Mouse (Mus musculus) hindbrain, postnatal 0 days (tissue): ENCODE data around the gene Hs3st6. TPM values are rescaled to one million over a fixed set of nuclear protein-coding genes. Genes with fewer than 3 reads are reported as not detected.

Experiments used
- ATAC-seq: fragments of 200-750 bp; cut with Nextera tagmentation; 2 replicates; pipeline ENCODE4 v1.8.0; 2017; ENCODE audit warnings: mild to moderate bottlenecking, moderate TSS enrichment, moderate library complexity
- DNase-seq: peaks from one replicate; pipeline ENCODE4 v3.0.0-alpha.2; 2015; ENCODE audit warnings: low spot score
- H3K27ac ChIP-seq: fragments of 300-500 bp; sonication (generic); 2 replicates; pipeline ENCODE4 v1.5.1; 2014; ENCODE audit warnings: mild to moderate bottlenecking
- H3K27me3 ChIP-seq: fragments of 300-500 bp; sonication (generic); 2 replicates; pipeline ENCODE4 v1.6.1; 2014; ENCODE audit warnings: low read length, mixed read lengths; ENCODE audit not compliant: insufficient read depth
- H3K36me3 ChIP-seq: fragments of 300-500 bp; sonication (generic); 2 replicates; pipeline ENCODE4 v1.6.1; 2014; ENCODE audit warnings: low read length, mixed read lengths; ENCODE audit not compliant: insufficient read depth
- H3K4me1 ChIP-seq: fragments of 300-500 bp; sonication (generic); 2 replicates; pipeline ENCODE4 v1.6.1; 2014; ENCODE audit warnings: antibody characterized with exemption, low read length, mixed read lengths; ENCODE audit not compliant: insufficient read depth
- H3K4me2 ChIP-seq: fragments of 300-500 bp; sonication (generic); 2 replicates; pipeline ENCODE4 v1.6.1; 2014; ENCODE audit warnings: low read depth, mild to moderate bottlenecking, low read length, moderate library complexity, mixed read lengths
- H3K4me3 ChIP-seq: fragments of 300-500 bp; sonication (generic); 2 replicates; pipeline ENCODE4 v1.5.1; 2014; ENCODE audit warnings: low read length
- H3K9ac ChIP-seq: fragments of 300-500 bp; sonication (generic); replicated peaks from 2 replicates; pipeline ENCODE4 v1.6.1; 2014; ENCODE audit warnings: mild to moderate bottlenecking, low read length, moderate library complexity, mixed read lengths
- H3K9me3 ChIP-seq: fragments of 300-500 bp; sonication (generic); 2 replicates; pipeline ENCODE4 v1.6.1; 2016; ENCODE audit warnings: low read length, mixed read lengths
- CTCF ChIP-seq: IDR thresholded peaks from 2 replicates; pipeline ENCODE4 v1.5.1; 2016; ENCODE audit warnings: antibody characterized with exemption, control low read depth, low read depth
- WGBS: fragments of 180-500 bp; shearing (Covaris S2); extraction: QIAGEN DNeasy Blood & Tissue Kit; methylation state at CpG from one replicate; pipeline ENCODE4 v1.1.7; 2014; 5-methylcytosine and 5-hydroxymethylcytosine counted together
- polyA plus RNA-seq: library from polyadenylated mRNA; unstranded; fragments of >200 nt; fragmentation: Nextera tagmentation; extraction: Ambion mirVana; gene quantifications from 2 replicates; pipeline ENCODE4 v1.2.1, GENCODE M21; 2015
- total RNA-seq: library from RNA; depleted of rRNA; stranded (reverse); fragments of >200 nt; gene quantifications from 2 replicates; pipeline ENCODE4 v1.2.3, GENCODE M21; 2014

Hs3st6 gene
- total and polyA plus RNA-seq, 2 experiments from 2014 or later: 0.43 TPM; not detected in 1

DNA sequence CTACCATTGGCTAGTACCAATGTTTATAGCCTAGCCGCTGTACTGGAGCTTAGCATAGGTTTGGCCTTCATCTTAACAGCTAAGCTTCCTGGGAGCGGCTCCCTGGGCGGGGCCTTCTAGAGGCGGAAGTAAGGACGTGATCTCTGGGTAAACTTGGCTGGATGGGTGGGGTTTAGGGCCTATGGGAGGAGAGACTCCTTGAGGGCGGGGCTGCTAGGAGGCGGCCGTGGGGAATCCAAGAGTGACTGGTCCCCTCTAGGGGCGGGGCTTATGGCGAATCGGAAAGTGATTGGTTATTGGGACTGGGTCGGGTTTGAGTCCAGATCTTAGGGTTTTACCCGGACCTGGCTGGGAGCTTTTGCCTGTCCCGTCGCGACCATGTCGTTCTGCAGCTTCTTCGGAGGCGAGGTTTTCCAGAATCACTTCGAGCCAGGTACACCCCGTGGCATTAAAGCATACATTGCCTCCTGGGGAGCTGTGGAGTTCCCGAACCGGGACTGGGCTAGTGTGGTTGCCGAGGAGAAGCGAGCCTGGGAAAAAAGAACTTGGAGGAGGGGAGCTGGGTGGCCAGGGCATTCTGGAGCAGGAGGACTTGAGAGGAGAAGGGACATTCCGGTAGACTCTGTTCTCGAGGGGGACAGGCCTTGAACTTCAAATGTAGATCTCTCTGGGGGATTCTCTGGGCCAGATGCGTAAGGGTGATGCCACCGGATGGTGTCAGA is 16.3 kb upstream of the Hs3st6 start, which contains the start of gene Msrb1:
TSS of gene Msrb1 (plus strand) at position 313 of the 722 bp plus-strand sequence.
- Histone ChIP-seq H3K4me3 (peak within 1 kb of the TSS; percentile 59), H3K27me3 (no peaks in the 10 kb centered on the region), H3K36me3 (no peaks in the 10 kb centered on the region), H3K9ac (peak within 1 kb of the TSS; percentile 64), H3K9me3 (no peaks in the 10 kb centered on the region), H3K4me1 (0 out of 2 replicates have a peak, but pooled peaks cover 5% of the 10 kb centered on the region), H3K27ac (peak within 1 kb of the TSS; percentile 45; the same call in 1 of the 2 replicates), H3K4me2 (peak within 1 kb of the TSS; percentile 95)
- no peak for TF ChIP-seq CTCF
- 3% methylated on average over 29 of the region's 29 CpGs for WGBS
- DNase-seq: peak; percentile 95
- peak; percentile 96 for ATAC-seq

DNA sequence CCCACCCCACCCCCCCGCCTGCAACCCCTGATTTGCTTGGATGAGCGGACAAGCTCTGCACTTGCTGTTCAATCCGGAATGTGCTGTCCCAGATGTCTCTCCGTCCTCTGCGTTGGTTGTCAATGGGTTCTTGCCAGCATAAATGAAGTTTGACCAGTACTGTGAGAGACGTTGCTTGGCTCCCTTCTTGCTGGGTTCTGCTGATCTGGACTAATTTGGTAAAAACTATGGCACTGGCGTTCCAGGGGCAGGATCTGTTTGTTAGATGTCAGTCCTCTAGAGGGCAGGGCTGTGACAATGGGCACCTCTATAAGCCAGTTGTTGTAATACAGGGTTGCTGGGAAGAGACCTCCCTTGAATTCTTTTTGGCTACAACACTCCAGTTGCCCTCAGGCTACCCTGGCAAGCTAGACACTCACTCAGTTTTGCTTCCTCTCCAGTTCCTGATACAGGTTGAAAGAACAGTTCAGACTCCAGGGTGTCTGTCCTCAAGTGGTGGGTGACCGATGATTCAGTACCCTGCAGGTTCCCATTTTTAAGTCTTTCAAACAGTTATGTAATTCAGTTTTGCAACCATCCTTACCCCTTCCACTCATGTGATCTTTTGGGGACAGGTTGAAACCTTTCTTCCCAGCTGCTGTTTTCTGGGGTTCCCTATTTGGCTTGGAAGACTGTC is 15.5 kb upstream of the Hs3st6 start:
- Histone ChIP-seq H3K4me2 (peak overlapping the region; percentile 95), H3K27ac (0 out of 2 replicates have a peak overlapping the region, but pooled peaks have one; percentile 45), H3K4me3 (peak overlapping the region; percentile 59), H3K4me1 (0 out of 2 replicates have a peak, but pooled peaks cover 5% of the 10 kb centered on the region), H3K36me3 (no peaks in the 10 kb centered on the region), H3K9ac (peak overlapping the region; percentile 64; the same call in 1 of the 2 replicates), H3K27me3 (no peaks in the 10 kb centered on the region), H3K9me3 (no peaks in the 10 kb centered on the region)
- no peak for TF ChIP-seq CTCF
- WGBS: 22% methylated on average over 8 of the region's 8 CpGs
- ATAC-seq (no peak), DNase-seq (no peak)

DNA sequence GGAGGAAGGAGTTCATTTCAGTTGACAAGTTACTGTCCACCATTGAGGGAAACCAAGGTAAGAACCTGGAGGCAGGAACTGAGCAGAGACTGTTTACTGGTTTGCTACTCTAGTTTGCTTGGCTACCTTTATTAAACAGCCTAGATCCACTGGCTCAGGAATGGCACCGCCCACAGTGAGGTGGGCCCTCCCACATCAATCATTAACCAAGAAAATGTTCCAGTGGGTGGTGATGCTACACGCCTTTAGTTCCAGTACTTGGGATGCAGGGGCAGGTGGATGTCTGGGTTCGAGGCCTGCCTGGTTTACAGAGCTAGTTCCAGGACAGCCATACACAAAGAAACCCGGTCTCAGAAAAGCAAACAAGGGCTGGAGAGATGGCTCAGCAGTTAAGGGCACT is 14.6 kb upstream of the Hs3st6 start:
- no peaks in the 10 kb centered on the region for H3K9me3 ChIP-seq
- ATAC-seq (no peak), DNase-seq (no peak)
- H3K27ac ChIP-seq: no peak overlapping the region
- H3K36me3 ChIP-seq: no peaks in the 10 kb centered on the region
- H3K27me3 ChIP-seq: no peaks in the 10 kb centered on the region
- H3K4me2 ChIP-seq: no peak overlapping the region
- H3K4me1 ChIP-seq: 0 out of 2 replicates have a peak, but pooled peaks cover 5% of the 10 kb centered on the region
- no peak overlapping the region for H3K4me3 ChIP-seq
- no peak overlapping the region for H3K9ac ChIP-seq
- no peak for TF ChIP-seq CTCF
- WGBS: 79% methylated on average over 4 of the region's 4 CpGs

DNA sequence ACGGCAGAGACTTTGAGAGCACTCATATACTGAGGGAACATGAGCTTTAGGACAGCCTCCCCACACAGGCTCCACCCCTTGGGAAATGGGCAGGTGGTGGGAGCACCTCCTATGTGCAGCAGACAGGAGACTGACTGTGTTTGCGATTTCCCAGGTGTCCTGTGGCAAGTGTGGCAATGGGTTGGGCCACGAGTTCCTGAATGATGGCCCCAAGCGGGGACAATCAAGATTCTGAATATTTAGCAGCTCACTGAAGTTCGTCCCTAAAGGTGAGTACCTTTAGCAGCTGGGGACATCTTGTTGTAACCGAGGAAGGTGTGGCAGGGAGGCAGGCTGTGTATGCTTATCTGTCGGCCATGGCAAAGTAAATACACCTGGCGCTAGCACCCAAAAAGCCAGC is 12.9 kb upstream of the Hs3st6 start:
- Histone ChIP-seq H3K4me2 (no peak overlapping the region), H3K9ac (no peak overlapping the region)
- TF ChIP-seq CTCF: no peak

DNA sequence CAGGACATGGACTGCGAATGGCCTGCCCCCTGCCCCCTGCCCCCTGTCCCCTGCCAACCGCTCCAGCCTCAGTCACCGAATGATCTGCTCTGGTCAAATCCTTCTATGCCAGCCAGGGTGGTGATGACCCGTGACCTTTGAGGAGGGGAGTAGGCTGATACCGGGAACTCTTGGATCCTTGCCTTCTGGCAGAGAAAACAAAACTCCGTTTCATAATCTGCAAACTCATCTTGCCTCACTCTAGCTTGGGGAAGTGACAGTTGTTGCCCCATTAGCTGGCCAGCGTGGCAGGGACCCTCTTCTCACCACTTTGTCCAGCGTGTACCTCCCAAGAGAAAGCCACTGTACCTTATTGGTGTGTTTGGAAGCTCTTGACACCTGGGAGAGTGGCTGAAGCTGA is 10.5 kb upstream of the Hs3st6 start:
- TF ChIP-seq CTCF: no peak
- no peaks in the 10 kb centered on the region for H3K27me3 ChIP-seq
- 72% methylated on average over 8 of the region's 8 CpGs for WGBS
- ATAC-seq: no peak
- H3K4me3 ChIP-seq: no peak overlapping the region
- no peak overlapping the region for H3K27ac ChIP-seq
- H3K4me2 ChIP-seq: no peak overlapping the region
- no peaks in the 10 kb centered on the region for H3K4me1 ChIP-seq
- H3K9ac ChIP-seq: no peak overlapping the region
- H3K36me3 ChIP-seq: no peaks in the 10 kb centered on the region
- DNase-seq: no peak
- no peaks in the 10 kb centered on the region for H3K9me3 ChIP-seq

More for the DNA sequence above, 12.9 kb upstream of the Hs3st6 start:
- H3K27ac ChIP-seq: no peak overlapping the region
- ATAC-seq: no peak
- H3K27me3 ChIP-seq: no peaks in the 10 kb centered on the region
- no peaks in the 10 kb centered on the region for H3K36me3 ChIP-seq
- no peaks in the 10 kb centered on the region for H3K9me3 ChIP-seq
- no peak overlapping the region for H3K4me3 ChIP-seq
- 89% methylated on average over 8 of the region's 8 CpGs for WGBS
- H3K4me1 ChIP-seq: 0 out of 2 replicates have a peak, but pooled peaks cover 5% of the 10 kb centered on the region
- no peak for DNase-seq

DNA sequence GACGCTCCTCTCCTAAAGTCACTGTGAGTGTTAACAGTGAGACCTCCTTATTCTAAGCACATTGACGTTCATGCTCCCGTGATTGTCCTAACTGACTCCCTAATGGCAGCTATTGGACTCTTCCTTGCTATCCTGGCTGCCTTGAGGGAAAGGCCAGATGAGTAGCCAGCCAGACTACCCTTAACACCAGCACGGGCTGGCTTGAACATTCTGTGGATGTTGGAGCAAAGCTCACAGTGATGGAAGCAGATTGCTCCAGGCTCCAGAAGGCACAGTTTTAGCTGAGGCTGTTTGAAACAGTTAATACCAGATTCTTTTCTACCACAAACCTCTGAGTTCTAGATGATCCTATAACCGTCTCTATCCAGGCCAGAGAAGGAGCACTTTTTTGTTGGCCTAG is 8.9 kb upstream of the Hs3st6 start:
- Histone ChIP-seq H3K4me2 (no peak overlapping the region), H3K36me3 (no peaks in the 10 kb centered on the region), H3K4me3 (no peak overlapping the region), H3K9me3 (no peaks in the 10 kb centered on the region), H3K4me1 (no peaks in the 10 kb centered on the region), H3K27me3 (no peaks in the 10 kb centered on the region), H3K9ac (no peak overlapping the region), H3K27ac (no peak overlapping the region)
- no peak for ATAC-seq
- DNase-seq: no peak
- TF ChIP-seq CTCF: no peak
- WGBS: 68% methylated on average over 5 of the region's 5 CpGs
